Mouse (Mus musculus) adrenal gland, adult 8-10 months (tissue): Measurements from ENCODE around the gene Cacnb3. TPM values are rescaled to one million over a fixed set of nuclear protein-coding genes. Genes with fewer than 3 reads are reported as not detected.
A peak's percentile ranks its signal among the peaks of the same experiment; 100 is the strongest.

Source experiments
- DNase-seq: peaks from one replicate; pipeline ENCODE4 v3.0.0; 2022
- total RNA-seq, 4 experiments: library from RNA; stranded (reverse); gene quantifications; 2 replicates each; pipeline ENCODE4 v1.2.4; 2022

Cacnb3 gene
- total RNA-seq, 4 experiments from 2014 or later, result 13.4 to 19.6 (median 15.7) TPM

GRCm38 (mm10) chr15:98610131-98610633, 20.5 kb upstream of the Cacnb3 start:
- DNase-seq, result no peak

GRCm38 (mm10) chr15:98612229-98612628, 18.4 kb upstream of the Cacnb3 start:
- no peak for DNase-seq

GRCm38 (mm10) chr15:98614551-98614950, 16.1 kb upstream of the Cacnb3 start:
- DNase-seq, result no peak

DNA sequence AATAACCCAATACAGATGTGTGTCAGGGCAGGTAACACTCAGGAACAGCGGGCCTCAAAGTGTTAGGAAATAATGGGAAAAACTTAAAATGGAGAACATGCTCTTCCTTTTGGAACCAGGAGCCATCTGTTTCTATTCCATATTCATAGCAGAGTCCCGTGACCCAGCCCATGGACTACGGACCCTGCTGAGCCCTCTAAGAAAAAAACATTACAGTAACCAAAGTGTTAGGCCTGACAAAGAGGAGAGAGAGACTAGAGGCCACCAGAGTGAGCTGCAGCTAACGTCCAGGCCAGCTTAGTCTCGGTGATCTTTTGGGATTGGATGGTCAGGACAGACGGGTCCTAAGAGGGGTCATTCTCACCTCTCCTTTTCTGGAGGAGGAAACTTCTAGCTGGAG, 15.7 kb upstream of the Cacnb3 start:
- no peak for DNase-seq

GRCm38 (mm10) chr15:98615751-98616150, 14.9 kb upstream of the Cacnb3 start:
- no peak for DNase-seq

DNA sequence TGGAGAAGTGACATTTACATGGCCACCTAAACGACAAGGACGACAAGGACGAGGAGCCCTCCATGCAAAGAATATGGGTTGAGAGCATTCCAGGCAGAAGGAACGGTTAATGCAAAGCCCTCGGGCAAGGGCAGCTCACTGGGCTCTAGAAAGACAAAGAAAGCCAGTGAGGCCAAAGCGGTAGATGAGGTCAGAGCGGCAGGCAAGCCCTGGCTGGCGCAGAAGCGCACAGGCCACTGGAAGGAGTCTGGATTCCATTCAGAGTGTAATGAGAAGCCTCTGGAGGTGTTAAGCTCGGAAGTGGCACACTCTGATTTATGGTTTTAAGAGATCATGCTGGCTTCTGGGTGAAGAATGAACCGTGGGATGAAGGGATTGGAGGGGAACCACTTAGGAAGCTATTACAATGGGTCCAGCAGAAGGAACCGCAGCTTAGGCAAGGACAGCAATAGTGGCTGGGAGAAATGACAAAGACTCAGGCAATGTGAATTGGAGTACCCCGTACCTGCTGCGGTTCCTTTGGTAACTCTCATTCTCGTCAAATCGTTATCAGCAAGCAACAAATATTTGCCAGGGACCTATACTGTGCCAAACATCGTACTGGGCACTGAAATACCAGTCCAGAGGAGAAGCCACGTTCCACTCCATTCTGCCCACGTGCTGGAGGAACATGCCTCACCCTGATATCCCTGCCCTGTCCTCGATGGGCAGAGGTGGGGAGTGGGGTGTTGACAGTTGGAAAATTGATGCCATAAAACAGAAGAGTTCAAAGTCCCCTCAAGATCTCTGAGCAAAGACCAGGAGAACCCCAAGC, 14.1 kb upstream of the Cacnb3 start:
- DNase-seq, result no peak

DNA sequence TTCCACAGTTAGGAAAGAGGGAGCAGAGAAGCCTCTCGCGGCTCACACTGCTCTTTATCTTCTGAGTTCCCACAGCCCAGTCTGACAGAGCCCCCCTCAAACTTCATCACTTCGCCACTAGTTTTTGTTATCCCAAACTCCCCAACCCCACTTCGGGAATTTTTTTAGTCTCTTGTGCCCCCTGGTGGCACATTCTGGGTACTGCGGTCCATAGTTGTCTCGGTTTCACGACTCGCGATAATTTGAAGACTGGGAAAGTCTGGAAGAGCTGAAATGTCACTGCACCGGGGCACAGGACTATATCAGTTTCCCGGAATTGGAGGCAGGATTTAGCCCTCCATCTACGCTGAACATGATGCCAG, 13.5 kb upstream of the Cacnb3 start:
- DNase-seq, result no peak

DNA sequence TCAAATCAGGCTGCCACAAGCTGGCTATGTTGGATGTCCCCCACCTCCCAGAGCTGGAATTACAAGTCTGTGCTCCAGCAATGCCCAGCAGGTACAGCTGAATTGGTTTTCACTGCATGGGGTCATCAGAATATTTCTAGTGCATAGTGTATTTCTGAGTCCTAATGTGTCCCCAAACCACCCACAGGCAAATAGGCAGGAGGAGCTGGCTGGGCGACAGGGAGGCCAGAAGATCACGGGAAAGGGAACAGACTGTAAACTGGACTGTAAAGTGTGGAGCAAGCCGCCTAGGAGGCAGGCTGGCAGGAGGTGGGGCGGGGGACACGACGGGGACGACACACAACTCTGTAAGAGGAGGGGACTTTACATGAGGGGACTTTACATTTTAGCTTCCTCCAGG, 8.4 kb upstream of the Cacnb3 start:
- no peak for DNase-seq

DNA sequence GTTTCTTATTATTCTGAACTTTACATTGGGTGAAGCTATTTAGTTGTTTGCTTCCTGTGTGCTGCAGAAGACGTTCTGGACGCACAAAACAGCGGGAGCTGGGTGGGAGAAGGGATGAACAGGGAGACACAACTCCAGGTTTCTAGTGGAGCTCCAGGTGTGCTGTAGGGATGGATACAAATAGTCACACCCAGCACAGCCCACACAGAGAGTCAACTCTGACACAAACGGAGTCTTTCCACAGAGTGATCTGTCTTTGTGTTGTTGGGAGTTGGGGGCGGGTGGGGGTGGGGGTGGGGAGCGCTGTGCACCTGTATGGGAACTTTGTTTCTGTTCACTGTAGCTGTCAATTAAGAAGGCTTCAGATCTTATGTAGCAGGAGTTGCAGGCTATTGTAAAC, 7.9 kb upstream of the Cacnb3 start:
- no peak for DNase-seq

DNA sequence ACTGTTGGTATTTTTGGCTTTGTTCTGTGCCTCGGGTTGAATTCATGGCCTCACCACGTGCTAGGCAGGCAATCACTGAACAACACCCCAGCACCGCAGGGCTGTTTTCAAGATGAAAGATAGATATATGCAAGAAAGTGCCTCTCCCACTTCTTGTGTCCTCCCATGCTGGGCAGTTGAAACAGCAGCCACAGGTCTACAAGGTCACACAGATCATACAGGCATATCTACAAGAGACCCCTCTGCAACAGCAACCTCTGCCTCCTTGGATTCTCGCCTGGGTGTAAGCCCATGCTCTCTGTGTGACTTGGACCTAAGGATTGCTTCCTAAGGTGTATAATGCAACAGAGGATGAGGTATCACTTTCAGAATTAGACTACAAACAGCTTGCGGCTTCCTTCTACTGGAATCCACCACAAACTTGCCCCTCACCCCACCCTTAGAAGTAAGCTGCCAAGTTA, 7.2 kb upstream of the Cacnb3 start:
- DNase-seq, result no peak

DNA sequence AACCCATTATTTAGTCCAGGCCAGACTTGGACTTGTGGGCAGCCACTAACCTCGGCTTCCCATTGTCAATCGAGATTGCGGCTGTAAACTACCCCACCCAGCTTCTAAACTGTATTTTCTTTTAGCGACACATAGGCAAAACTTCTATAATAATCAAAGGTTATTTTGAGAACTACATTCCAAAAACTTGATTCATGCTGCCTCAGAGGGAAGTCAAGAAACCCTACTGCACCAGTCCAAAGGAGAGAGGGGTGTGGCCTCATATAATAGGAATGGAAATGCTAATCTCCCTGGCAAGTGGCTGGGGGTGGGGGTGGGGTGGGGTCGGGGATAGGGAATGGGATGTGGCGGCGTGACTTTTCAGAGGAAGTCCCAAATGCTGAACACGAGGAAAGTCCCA, 4.6 kb upstream of the Cacnb3 start:
- no peak for DNase-seq

GRCm38 (mm10) chr15:98626487-98627212, 4.0 kb upstream of the Cacnb3 start:
- DNase-seq, result no peak

- no peak for DNase-seq
Measured at GRCm38 (mm10) chr15:98628589-98629254, 1.9 kb upstream of the Cacnb3 start.

- DNase-seq, result no peak
Measured at GRCm38 (mm10) chr15:98629464-98629863, 1.2 kb upstream of the Cacnb3 start.

- DNase-seq, result no peak
Measured at GRCm38 (mm10) chr15:98631493-98631892, 853 bp downstream of the Cacnb3 start.

DNA sequence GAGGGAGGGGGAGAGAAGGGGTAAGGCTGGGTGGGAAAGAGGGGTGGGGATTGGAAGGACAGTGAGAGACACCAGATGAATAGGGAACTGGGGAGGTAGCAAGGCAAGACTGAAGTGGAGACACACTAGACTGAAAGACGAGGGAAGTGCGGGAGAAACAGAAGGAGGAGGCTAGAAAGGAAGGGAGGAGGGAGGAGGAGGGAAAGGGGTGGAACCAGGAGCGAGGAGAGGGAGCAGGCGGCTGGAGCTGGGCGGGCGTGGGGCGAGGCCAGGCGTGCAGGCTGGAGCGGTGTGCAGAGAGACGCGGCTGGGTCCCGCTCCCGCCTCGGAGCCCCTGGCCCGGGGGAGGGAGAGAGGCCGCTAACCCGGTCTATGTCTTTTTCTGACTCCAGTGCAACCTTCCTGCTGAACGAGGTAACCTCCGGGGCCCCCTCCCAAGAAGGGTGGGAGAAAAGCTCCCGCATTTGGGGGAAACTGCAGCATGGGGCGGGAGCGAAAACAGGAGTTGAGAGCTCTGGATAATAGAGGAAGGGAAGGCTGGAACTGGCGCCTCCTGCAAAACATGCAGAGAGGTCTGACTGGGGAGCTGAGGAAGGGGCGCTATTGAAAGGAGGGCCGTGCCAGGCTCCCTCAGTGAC, 1.6 kb downstream of the Cacnb3 start:
- peak; percentile 57 for DNase-seq

GRCm38 (mm10) chr15:98632921-98633320, 2.3 kb downstream of the Cacnb3 start:
- no peak for DNase-seq

- no peak for DNase-seq
Measured at GRCm38 (mm10) chr15:98633822-98634470, 3.3 kb downstream of the Cacnb3 start.

DNA sequence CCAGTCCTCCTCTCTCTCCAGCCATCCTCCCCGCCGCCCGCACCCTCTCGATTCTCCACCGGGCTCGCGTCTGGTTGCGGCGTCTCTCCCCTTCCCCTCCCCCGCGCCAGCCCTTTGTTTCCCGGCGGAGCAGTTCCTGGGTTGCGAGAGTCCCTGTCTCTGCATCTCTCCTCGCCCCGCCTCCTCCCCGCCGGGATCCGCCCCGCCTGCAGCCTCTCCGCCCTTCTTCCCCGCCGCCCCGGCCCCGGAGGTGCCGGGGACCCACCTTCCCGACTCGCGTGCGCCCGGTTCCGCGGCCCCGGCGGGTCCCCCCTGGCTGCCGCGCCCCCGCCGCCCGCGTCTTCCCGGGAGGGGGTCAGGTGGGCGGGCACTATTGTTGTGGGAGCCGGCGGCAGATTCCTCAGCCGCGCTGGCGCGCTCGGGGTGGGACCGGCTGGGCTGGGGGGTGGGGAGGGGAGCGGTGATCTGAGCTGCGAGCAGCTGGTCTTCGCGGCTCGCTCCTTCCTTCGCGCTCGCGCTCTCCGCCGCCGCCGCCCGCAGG, 4.0 kb downstream of the Cacnb3 start:
- peak; percentile 63 for DNase-seq

- no peak for DNase-seq
Measured at GRCm38 (mm10) chr15:98635291-98635841, 4.7 kb downstream of the Cacnb3 start.

DNA sequence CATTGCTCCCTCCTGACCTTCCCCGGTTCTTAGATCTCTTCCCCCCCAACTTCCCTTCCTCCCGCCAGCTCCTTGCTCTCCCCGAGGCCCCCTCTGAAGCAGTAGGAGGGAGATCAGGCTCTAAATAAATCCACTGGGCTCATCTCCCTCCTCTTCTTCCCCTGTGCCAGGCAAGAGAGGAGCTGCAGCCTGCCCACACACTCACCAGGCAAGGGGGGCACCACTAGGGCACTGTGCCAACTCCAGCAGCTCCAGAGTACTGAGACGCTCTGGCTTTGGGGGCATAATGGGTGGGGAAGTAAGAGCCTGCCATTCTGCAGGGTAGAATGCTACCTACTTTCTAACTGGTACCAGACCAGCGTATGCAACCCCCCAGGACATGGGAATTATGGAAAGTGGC, 5.9 kb downstream of the Cacnb3 start:
- no peak for DNase-seq

- no peak for DNase-seq
Measured at GRCm38 (mm10) chr15:98637155-98637554, 6.5 kb downstream of the Cacnb3 start.
